Mouse (Mus musculus) ES-Bruce4 (cell line): ENCODE results near the gene Tgif2.

Experiments used
- CTCF ChIP-seq: IDR thresholded peaks from one replicate; pipeline ENCODE4 v1.8.1; 2011; ENCODE audit warnings: low read depth, low read length
- EP300 ChIP-seq: IDR thresholded peaks from 2 replicates; pipeline ENCODE4 v1.6.1; 2011; ENCODE audit warnings: low read depth, low read length; ENCODE audit not compliant: insufficient read depth
- POLR2A ChIP-seq: IDR thresholded peaks from one replicate; pipeline ENCODE4 v1.8.1; 2011; ENCODE audit warnings: low read length; ENCODE audit not compliant: insufficient read depth

GRCm38 (mm10) chr2:156804589-156804988 lies 35.2 kb upstream of the Tgif2 start:
- TF ChIP-seq EP300 = no peak
- TF ChIP-seq CTCF = no peak
- TF ChIP-seq POLR2A = no peak
